8 mouse cellular contexts compared by ENCODE assay signal in genomic region chr9:22155614-22156013, GRCm38 (mm10). TPM values are rescaled to one million over a fixed set of nuclear protein-coding genes. Genes with fewer than 3 reads are reported as not detected.
DNase-seq lines count a peak whose midpoint lies in the region; ATAC-seq and TF ChIP-seq lines count a peak whose summit lies in the region.

No protein-coding gene starts in this region.

- H3K4me3 ChIP-seq in heart, adult 2 months, result peak overlapping the region; percentile 27; the same call in 1 of the 2 replicates
- peak overlapping the region; percentile 16; the same call in 1 of the 2 replicates for H3K4me3 ChIP-seq in limb, embryonic 14.5 days (replicated peaks; ENCODE audit: low read length)
- no peak overlapping the region for H3K4me3 ChIP-seq in midbrain, embryonic 16.5 days (ENCODE audit: low read depth, low read length)

- intact Hi-C loops in heart, adult 2 months (cut with DNase I), result loop anchor here (2.0 to 5.0 kb wide), 4 partner anchors 69 to 252 kb away; partner anchors contain the start of genes Ccdc151, Gm49318, Prkcsh and Zfp653

- no peak for TF ChIP-seq EP300 in heart, adult 2 months (IDR thresholded peaks at IDR 0.05; ENCODE audit: insufficient read depth, low read depth, low read length)

- no peaks in the 10 kb centered on the region for H3K79me2 ChIP-seq in heart, adult 2 months (replicated peaks; ENCODE audit: control insufficient read depth, insufficient read depth, low read length)

- peak; percentile 57 for ATAC-seq in common myeloid progenitor, adult 5-6 weeks (replicated peaks; ENCODE audit: low read depth, poor library complexity, severe bottlenecking)
- 0 out of 2 replicates have a peak, but pooled peaks have one; percentile 34 for ATAC-seq in limb, embryonic 14.5 days (ENCODE audit: low FRiP score, low read depth)
- 0 out of 2 replicates have a peak, but pooled peaks have one; percentile 4 for ATAC-seq in midbrain, embryonic 16.5 days

- peak; percentile 99; the same call in 1 of the 2 replicates for TF ChIP-seq CTCF in heart, adult 2 months (IDR thresholded peaks at IDR 0.05)

- DNase-seq in ovary, postnatal 14 days (ENCODE audit: low spot score), result peak; percentile 52
- no peak for DNase-seq in ovary, postnatal 10 days (ENCODE audit: low spot score)
- DNase-seq in heart, adult 2 months, result peak; percentile 64 to 67
- peak; percentile 72 for DNase-seq in kidney, adult 18-20 months
- peak; percentile 75 for DNase-seq in limb, embryonic 14.5 days (ENCODE audit: low spot score)
- peak; percentile 70 to 75 for DNase-seq in spleen, postnatal 36 days (ENCODE audit: low spot score in 2 of 2)

- 7% methylated on average over 10 of the region's 10 CpGs for WGBS in heart, adult 2 months
- WGBS in limb, embryonic 14.5 days, result 14% methylated on average over 10 of the region's 10 CpGs
- 29% methylated on average over 10 of the region's 10 CpGs for WGBS in midbrain, embryonic 16.5 days

- H3K36me3 ChIP-seq in heart, adult 2 months (ENCODE audit: control insufficient read depth, insufficient read depth, low read length), result no peaks in the 10 kb centered on the region
- H3K36me3 ChIP-seq in limb, embryonic 14.5 days (ENCODE audit: control insufficient read depth, insufficient read depth, low read length), result peaks cover 9% of the 10 kb centered on the region; the same call in 1 of the 2 replicates
- no peaks in the 10 kb centered on the region for H3K36me3 ChIP-seq in midbrain, embryonic 16.5 days (ENCODE audit: control insufficient read depth, insufficient read depth, low read length)

- peak overlapping the region; percentile 9; the same call in 1 of the 2 replicates for H3K9ac ChIP-seq in heart, adult 2 months (ENCODE audit: low read depth, low read length)
- no peak overlapping the region for H3K9ac ChIP-seq in limb, embryonic 14.5 days (ENCODE audit: low read depth, low read length, severe bottlenecking)
- no peak overlapping the region for H3K9ac ChIP-seq in midbrain, embryonic 16.5 days (ENCODE audit: low read depth, low read length)

- no peak overlapping the region for H3K27ac ChIP-seq in heart, adult 2 months
- H3K27ac ChIP-seq in limb, embryonic 14.5 days (replicated peaks; ENCODE audit: low read depth, low read length), result no peak overlapping the region
- H3K27ac ChIP-seq in midbrain, embryonic 16.5 days (ENCODE audit: low read length), result no peak overlapping the region

- TF ChIP-seq POLR2A in heart, adult 2 months (IDR thresholded peaks at IDR 0.05; ENCODE audit: insufficient read depth, low read depth, low read length), result no peak
- TF ChIP-seq POLR2A in limb, embryonic 14.5 days (IDR thresholded peaks at IDR 0.05; ENCODE audit: borderline replicate concordance, extremely low read depth, insufficient read depth, insufficient read length), result no peak

- H3K4me2 ChIP-seq in limb, embryonic 14.5 days (replicated peaks; ENCODE audit: low read depth, low read length, severe bottlenecking), result 0 out of 2 replicates have a peak overlapping the region, but pooled peaks have one; percentile 74
- H3K4me2 ChIP-seq in midbrain, embryonic 16.5 days (ENCODE audit: low read length), result no peak overlapping the region

- no peaks in the 10 kb centered on the region for H3K9me3 ChIP-seq in limb, embryonic 14.5 days (ENCODE audit: control insufficient read depth, low read length)
- no peaks in the 10 kb centered on the region for H3K9me3 ChIP-seq in midbrain, embryonic 16.5 days (replicated peaks; ENCODE audit: control insufficient read depth, low read length, poor library complexity, severe bottlenecking)

- H3K27me3 ChIP-seq in heart, adult 2 months (ENCODE audit: control insufficient read depth, insufficient read depth, low read length), result no peaks in the 10 kb centered on the region
- no peaks in the 10 kb centered on the region for H3K27me3 ChIP-seq in limb, embryonic 14.5 days (ENCODE audit: control insufficient read depth, insufficient read depth, low read length)
- no peaks in the 10 kb centered on the region for H3K27me3 ChIP-seq in midbrain, embryonic 16.5 days (ENCODE audit: control insufficient read depth, insufficient read depth, low read depth, low read length)

- 0 out of 2 replicates have a peak, but pooled peaks cover 1% of the 10 kb centered on the region for H3K4me1 ChIP-seq in heart, adult 2 months (ENCODE audit: control insufficient read depth, insufficient read depth, low read length)
- H3K4me1 ChIP-seq in limb, embryonic 14.5 days (ENCODE audit: control insufficient read depth, insufficient read depth, low read length), result peaks cover 6% of the 10 kb centered on the region
- peaks cover 8% of the 10 kb centered on the region; the same call in 1 of the 2 replicates for H3K4me1 ChIP-seq in midbrain, embryonic 16.5 days (ENCODE audit: control insufficient read depth, insufficient read depth, low read length)

RNA-seq across cellular contexts. Expression of gene Pigyl, which starts 1.0 kb away (rescaled TPM):
- 16.3 and 34.4 TPM in 2 replicates for total RNA-seq in common myeloid progenitor, adult 5-6 weeks (2017)
- total RNA-seq in heart, adult 2 months (2021), result 10 to 100 TPM; 42.9 to 56.5 TPM
- 54.5 and 55.4 TPM in 2 replicates for polyA plus RNA-seq in heart, adult 2 months (2012; rRNA removed)
- 54.5 and 62.4 TPM in 2 replicates for polyA plus RNA-seq in limb, embryonic 14.5 days (2012; rRNA removed)
- 80.9 and 82.4 TPM in 2 replicates for polyA plus RNA-seq in limb, embryonic 14.5 days (2014; fragmentation: Nextera tagmentation; extraction: Ambion mirVana)
- polyA plus RNA-seq in midbrain, embryonic 16.5 days (2015; fragmentation: Nextera tagmentation; extraction: Ambion mirVana), result 86.8 and 96.6 TPM in 2 replicates

RNA-seq across cellular contexts. Expression of gene Acp5, which starts 20.1 kb away (rescaled TPM):
- 1.4 and 3.8 TPM in 2 replicates for total RNA-seq in common myeloid progenitor, adult 5-6 weeks (2017)
- total RNA-seq in heart, adult 2 months (2021), result 1 to 10 TPM; 1.6 to 2.4 TPM
- 7.7 and 20.8 TPM in 2 replicates for polyA plus RNA-seq in heart, adult 2 months (2012; rRNA removed)
- 20.3 and 21.6 TPM in 2 replicates for polyA plus RNA-seq in limb, embryonic 14.5 days (2012; rRNA removed)
- polyA plus RNA-seq in limb, embryonic 14.5 days (2014; fragmentation: Nextera tagmentation; extraction: Ambion mirVana), result 17.0 and 23.6 TPM in 2 replicates
- 0.35 and 4.1 TPM in 2 replicates for polyA plus RNA-seq in midbrain, embryonic 16.5 days (2015; fragmentation: Nextera tagmentation; extraction: Ambion mirVana)

RNA-seq across cellular contexts. Expression of gene Zfp872, which starts 32.3 kb away (rescaled TPM):
- not detected in 2 replicates for total RNA-seq in common myeloid progenitor, adult 5-6 weeks (2017)
- under 1 TPM; 0.09 to 0.10 TPM for total RNA-seq in heart, adult 2 months (2021)
- not detected in 2 replicates for polyA plus RNA-seq in heart, adult 2 months (2012; rRNA removed)
- polyA plus RNA-seq in limb, embryonic 14.5 days (2012; rRNA removed), result 0.12 and 0.14 TPM in 2 replicates
- 0.33 and 0.51 TPM in 2 replicates for polyA plus RNA-seq in limb, embryonic 14.5 days (2014; fragmentation: Nextera tagmentation; extraction: Ambion mirVana)
- polyA plus RNA-seq in midbrain, embryonic 16.5 days (2015; fragmentation: Nextera tagmentation; extraction: Ambion mirVana), result 0.72 and 0.85 TPM in 2 replicates

RNA-seq across cellular contexts. Expression of gene Elof1, which starts 38.6 kb away (rescaled TPM):
- 35.3 and 38.1 TPM in 2 replicates for total RNA-seq in common myeloid progenitor, adult 5-6 weeks (2017)
- total RNA-seq in heart, adult 2 months (2021), result 10 to 100 TPM; 34.6 to 42.6 TPM
- polyA plus RNA-seq in heart, adult 2 months (2012; rRNA removed), result 62.6 and 67.0 TPM in 2 replicates
- 145 and 168 TPM in 2 replicates for polyA plus RNA-seq in limb, embryonic 14.5 days (2012; rRNA removed)
- 199 and 206 TPM in 2 replicates for polyA plus RNA-seq in limb, embryonic 14.5 days (2014; fragmentation: Nextera tagmentation; extraction: Ambion mirVana)
- polyA plus RNA-seq in midbrain, embryonic 16.5 days (2015; fragmentation: Nextera tagmentation; extraction: Ambion mirVana), result 170 and 188 TPM in 2 replicates

RNA-seq across cellular contexts. Expression of gene Cnn1, which starts 56.6 kb away (rescaled TPM):
- total RNA-seq in common myeloid progenitor, adult 5-6 weeks (2017), result not detected in 2 replicates
- total RNA-seq in heart, adult 2 months (2021), result 1 to 10 TPM; 8.4 to 8.6 TPM
- polyA plus RNA-seq in heart, adult 2 months (2012; rRNA removed), result 15.4 and 26.5 TPM in 2 replicates
- 2.3 and 3.0 TPM in 2 replicates for polyA plus RNA-seq in limb, embryonic 14.5 days (2012; rRNA removed)
- 3.1 and 4.4 TPM in 2 replicates for polyA plus RNA-seq in limb, embryonic 14.5 days (2014; fragmentation: Nextera tagmentation; extraction: Ambion mirVana)
- 0.67 and 0.88 TPM in 2 replicates for polyA plus RNA-seq in midbrain, embryonic 16.5 days (2015; fragmentation: Nextera tagmentation; extraction: Ambion mirVana)

Comparison
In these comparisons a context has a peak if more than half of its experiments do, and no peak if none do; other contexts are left out.
1. ATAC-seq: peak in every context shown above with its lines; median percentile 57 in common myeloid progenitor, adult 5-6 weeks; 34 in limb, embryonic 14.5 days; 4 in midbrain, embryonic 16.5 days.